Mouse (Mus musculus): Measurements from ENCODE around the gene Gm49333. TPM values are rescaled to one million over a fixed set of nuclear protein-coding genes. Genes with fewer than 3 reads are reported as not detected.

The Gm49333 gene
- polyA plus RNA-seq, 1 experiment from 2014 or later = not detected

DNA sequence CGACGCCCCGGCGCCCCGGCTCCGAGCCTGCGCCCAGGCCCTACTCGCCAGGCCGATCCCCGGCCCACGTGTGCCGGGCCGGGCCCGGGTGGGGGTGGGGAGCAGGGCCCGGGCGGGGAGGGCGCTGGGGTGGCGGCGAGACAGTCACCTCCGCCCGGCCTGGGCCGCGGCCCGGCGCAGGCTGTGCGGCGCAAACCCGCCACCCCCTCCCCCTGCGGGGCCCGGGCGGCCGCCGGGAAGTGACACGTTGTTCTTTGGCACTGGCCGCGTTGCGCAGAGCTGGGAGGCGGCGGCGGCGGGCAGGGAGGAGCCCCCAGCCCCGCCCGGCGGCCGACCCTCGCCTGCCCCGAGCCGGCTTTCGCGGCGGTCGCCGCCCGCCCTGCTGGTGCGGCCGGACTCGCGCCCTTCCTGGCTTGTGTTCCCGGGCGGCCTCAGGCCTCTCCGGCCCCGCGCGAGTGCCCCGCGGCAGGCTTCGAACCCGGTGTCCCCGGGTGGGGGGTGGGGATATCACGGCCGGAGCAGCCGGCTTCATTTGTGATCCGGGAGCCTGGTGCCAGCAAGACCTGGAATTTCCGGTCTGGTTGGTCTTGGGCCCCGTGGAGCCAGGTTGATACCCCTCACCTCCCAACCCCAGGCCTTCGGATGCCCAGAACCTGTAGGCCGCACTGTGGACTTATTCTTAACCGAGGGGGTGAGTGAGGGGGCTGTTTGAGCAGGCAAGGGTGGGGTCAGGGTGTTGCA is 61.7 kb downstream of the Gm49333 start:
- H3K4me2 ChIP-seq (replicated peaks; ENCODE audit: low read depth) = peak overlapping the region; percentile 86
- DNase-seq (ENCODE audit: low spot score) (peak; percentile 77), ATAC-seq (ENCODE audit: low FRiP score, low TSS enrichment) (peak; percentile 78)
- peak overlapping the region; percentile 95 for H3K9ac ChIP-seq (ENCODE audit: low read length)
- WGBS = under 1% methylated on average over 42 of the region's 78 CpGs
- H3K27me3 ChIP-seq (ENCODE audit: control insufficient read depth, insufficient read depth, low read length) = no peaks in the 10 kb centered on the region
- H3K9me3 ChIP-seq (ENCODE audit: control insufficient read depth, low read length) = no peaks in the 10 kb centered on the region
- peak overlapping the region; percentile 89 for H3K4me3 ChIP-seq (ENCODE audit: low read depth, low read length)
- TF ChIP-seq EP300 (optimal IDR thresholded peaks at IDR 0.05) (no peak), CTCF (IDR thresholded peaks at IDR 0.05; ENCODE audit: low read depth) (no peak)
- peaks cover 3% of the 10 kb centered on the region; the same call in 1 of the 2 replicates for H3K4me1 ChIP-seq (replicated peaks; ENCODE audit: control insufficient read depth, insufficient read depth)
- H3K36me3 ChIP-seq (ENCODE audit: control insufficient read depth, insufficient read depth, low read length) = peaks cover 9% of the 10 kb centered on the region; the same call in 1 of the 2 replicates
- H3K27ac ChIP-seq (replicated peaks) = peak overlapping the region; percentile 98

DNA sequence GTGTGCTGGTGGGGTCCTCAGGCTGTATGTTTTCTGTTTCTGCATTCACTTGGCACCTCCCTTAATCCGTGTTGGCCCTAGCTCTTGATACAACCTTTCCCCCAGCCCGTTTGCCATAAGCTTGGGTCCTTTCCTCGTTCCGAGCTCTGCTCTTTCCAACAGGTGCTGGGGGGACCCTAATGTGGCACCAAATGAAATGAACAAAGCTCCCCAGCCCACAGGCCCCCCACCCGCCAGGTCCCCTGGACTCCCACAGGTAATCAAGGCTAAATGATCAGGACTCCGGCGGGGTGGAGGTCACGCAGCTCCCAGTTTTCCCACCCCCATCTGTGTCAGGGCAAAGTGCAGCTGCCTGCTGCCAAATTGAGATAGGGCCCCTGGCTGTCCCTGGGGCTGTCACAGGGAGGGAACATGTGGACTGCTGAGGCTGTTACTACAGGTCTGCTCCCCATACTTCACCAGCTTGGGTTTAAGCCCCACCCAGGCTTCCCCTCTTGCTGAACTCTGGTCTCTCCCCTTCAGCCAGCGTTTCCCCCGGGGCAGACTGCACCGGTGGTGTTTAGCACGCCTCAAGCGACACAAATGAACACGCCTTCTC is 62.4 kb downstream of the Gm49333 start:
- H3K4me3 ChIP-seq (ENCODE audit: low read depth, low read length) = peak overlapping the region; percentile 89
- no peaks in the 10 kb centered on the region for H3K27me3 ChIP-seq (ENCODE audit: control insufficient read depth, insufficient read depth, low read length)
- peak overlapping the region; percentile 95 for H3K9ac ChIP-seq (ENCODE audit: low read length)
- 3% methylated on average over 14 of the region's 14 CpGs for WGBS
- TF ChIP-seq EP300 (optimal IDR thresholded peaks at IDR 0.05) (no peak), CTCF (IDR thresholded peaks at IDR 0.05; ENCODE audit: low read depth) (no peak)
- no peaks in the 10 kb centered on the region for H3K9me3 ChIP-seq (ENCODE audit: control insufficient read depth, low read length)
- H3K4me2 ChIP-seq (replicated peaks; ENCODE audit: low read depth) = peak overlapping the region; percentile 86
- H3K4me1 ChIP-seq (replicated peaks; ENCODE audit: control insufficient read depth, insufficient read depth) = peaks cover 3% of the 10 kb centered on the region; the same call in 1 of the 2 replicates
- peaks cover 15% of the 10 kb centered on the region; the same call in 1 of the 2 replicates for H3K36me3 ChIP-seq (ENCODE audit: control insufficient read depth, insufficient read depth, low read length)
- peak overlapping the region; percentile 98 for H3K27ac ChIP-seq (replicated peaks)
- peak; percentile 67 for DNase-seq (ENCODE audit: low spot score)
- ATAC-seq (ENCODE audit: low FRiP score, low TSS enrichment) = peak; percentile 21; the same call in 1 of the 2 replicates

DNA sequence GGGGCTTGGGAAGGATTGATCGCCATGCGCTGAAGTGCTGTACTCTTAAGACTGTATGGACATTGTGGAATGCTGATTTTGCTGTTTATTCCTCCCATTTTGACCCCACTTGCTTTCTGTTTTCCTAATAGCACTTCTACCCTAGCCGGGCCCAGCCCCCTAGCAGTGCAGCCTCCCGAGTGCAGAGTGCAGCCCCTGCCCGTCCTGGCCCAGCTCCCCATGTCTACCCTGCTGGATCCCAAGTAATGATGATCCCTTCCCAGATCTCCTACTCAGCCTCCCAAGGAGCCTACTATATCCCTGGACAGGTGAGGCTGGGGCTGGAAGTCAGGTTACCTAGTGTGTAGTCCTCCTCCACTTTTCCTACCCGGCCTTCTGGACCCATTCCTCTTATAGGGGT is 63.8 kb downstream of the Gm49333 start:
- H3K9ac ChIP-seq (ENCODE audit: low read length) = no peak overlapping the region
- no peaks in the 10 kb centered on the region for H3K9me3 ChIP-seq (ENCODE audit: control insufficient read depth, low read length)
- H3K4me1 ChIP-seq (replicated peaks; ENCODE audit: control insufficient read depth, insufficient read depth) = peaks cover 3% of the 10 kb centered on the region; the same call in 1 of the 2 replicates
- DNase-seq (ENCODE audit: low spot score) (no peak), ATAC-seq (ENCODE audit: low FRiP score, low TSS enrichment) (no peak)
- 86% methylated on average over 6 of the region's 6 CpGs for WGBS
- H3K4me3 ChIP-seq (ENCODE audit: low read depth, low read length) = no peak overlapping the region
- TF ChIP-seq EP300 (optimal IDR thresholded peaks at IDR 0.05) (no peak), CTCF (IDR thresholded peaks at IDR 0.05; ENCODE audit: low read depth) (no peak)
- no peak overlapping the region; the same call in 1 of the 2 replicates for H3K4me2 ChIP-seq (replicated peaks; ENCODE audit: low read depth)
- no peaks in the 10 kb centered on the region for H3K27me3 ChIP-seq (ENCODE audit: control insufficient read depth, insufficient read depth, low read length)
- H3K27ac ChIP-seq (replicated peaks) = no peak overlapping the region
- H3K36me3 ChIP-seq (ENCODE audit: control insufficient read depth, insufficient read depth, low read length) = peaks cover 25% of the 10 kb centered on the region

DNA sequence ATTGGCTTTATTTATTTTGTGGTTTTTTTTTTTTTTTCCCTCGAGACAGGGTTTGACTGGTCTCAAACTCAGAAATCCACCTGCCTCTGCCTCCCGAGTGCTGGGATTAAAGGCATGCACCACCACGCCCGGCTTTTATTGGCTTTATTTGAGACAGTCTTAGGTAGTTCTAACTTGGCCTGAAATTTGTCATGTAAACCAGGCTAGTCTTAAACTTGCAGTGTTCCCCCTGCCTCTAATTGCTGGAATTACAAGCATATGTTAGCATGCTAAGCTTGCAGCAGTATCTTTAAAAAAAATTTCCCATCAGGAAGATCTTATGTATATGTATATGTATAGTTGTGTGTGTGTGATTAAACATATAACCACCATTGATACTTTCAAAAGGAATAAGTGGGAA is 65.3 kb downstream of the Gm49333 start:
- WGBS = 53% methylated on average over 4 of the region's 4 CpGs
- no peaks in the 10 kb centered on the region for H3K27me3 ChIP-seq (ENCODE audit: control insufficient read depth, insufficient read depth, low read length)
- H3K27ac ChIP-seq (replicated peaks) = no peak overlapping the region; the same call in 1 of the 2 replicates
- no peak for DNase-seq (ENCODE audit: low spot score)
- H3K4me1 ChIP-seq (replicated peaks; ENCODE audit: control insufficient read depth, insufficient read depth) = peaks cover 3% of the 10 kb centered on the region; the same call in 1 of the 2 replicates
- H3K9ac ChIP-seq (ENCODE audit: low read length) = no peak overlapping the region
- no peaks in the 10 kb centered on the region for H3K9me3 ChIP-seq (ENCODE audit: control insufficient read depth, low read length)
- H3K36me3 ChIP-seq (ENCODE audit: control insufficient read depth, insufficient read depth, low read length) = peaks cover 38% of the 10 kb centered on the region
- no peak overlapping the region for H3K4me3 ChIP-seq (ENCODE audit: low read depth, low read length)
- TF ChIP-seq CTCF (IDR thresholded peaks at IDR 0.05; ENCODE audit: low read depth) = peak; percentile 26; the same call in 1 of the 2 replicates
- no peak for TF ChIP-seq EP300 (optimal IDR thresholded peaks at IDR 0.05)
- ATAC-seq (ENCODE audit: low FRiP score, low TSS enrichment) = no peak
- no peak overlapping the region for H3K4me2 ChIP-seq (replicated peaks; ENCODE audit: low read depth)

DNA sequence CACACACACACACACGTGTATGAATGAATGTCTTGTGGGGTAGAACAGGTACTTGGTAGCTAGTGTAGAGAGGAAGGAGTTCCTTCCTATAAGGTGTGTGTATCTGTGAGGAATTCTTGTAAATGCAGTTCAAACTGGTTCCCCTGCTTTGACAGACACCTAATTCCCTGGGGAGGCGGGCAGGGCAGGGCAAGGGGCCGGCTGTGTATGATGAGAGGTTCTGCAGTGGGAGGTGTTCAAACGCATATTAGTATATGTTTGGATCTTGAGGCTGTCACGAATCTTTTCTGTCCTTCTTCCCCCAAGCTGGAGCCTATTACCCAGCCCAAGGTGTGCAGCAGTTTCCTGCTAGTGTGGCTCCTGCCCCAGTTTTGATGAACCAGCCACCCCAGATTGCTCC is 66.0 kb downstream of the Gm49333 start:
- H3K9ac ChIP-seq (ENCODE audit: low read length) = peak overlapping the region; percentile 23; the same call in 1 of the 2 replicates
- H3K4me2 ChIP-seq (replicated peaks; ENCODE audit: low read depth) = peak overlapping the region; percentile 31; the same call in 1 of the 2 replicates
- no peak for DNase-seq (ENCODE audit: low spot score)
- H3K9me3 ChIP-seq (ENCODE audit: control insufficient read depth, low read length) = no peaks in the 10 kb centered on the region
- no peak overlapping the region for H3K4me3 ChIP-seq (ENCODE audit: low read depth, low read length)
- TF ChIP-seq EP300 (optimal IDR thresholded peaks at IDR 0.05) = no peak
- no peak for TF ChIP-seq CTCF (IDR thresholded peaks at IDR 0.05; ENCODE audit: low read depth)
- ATAC-seq (ENCODE audit: low FRiP score, low TSS enrichment) = no peak
- H3K4me1 ChIP-seq (replicated peaks; ENCODE audit: control insufficient read depth, insufficient read depth) = peaks cover 3% of the 10 kb centered on the region; the same call in 1 of the 2 replicates
- no peaks in the 10 kb centered on the region for H3K27me3 ChIP-seq (ENCODE audit: control insufficient read depth, insufficient read depth, low read length)
- peak overlapping the region; percentile 78 for H3K27ac ChIP-seq (replicated peaks)
- 50% methylated on average over 5 of the region's 5 CpGs for WGBS
- peaks cover 45% of the 10 kb centered on the region for H3K36me3 ChIP-seq (ENCODE audit: control insufficient read depth, insufficient read depth, low read length)

Data from stomach, postnatal 0 days (tissue).